Mouse (Mus musculus): ENCODE measurements at regions not wholly inside any gene's neighbourhood (a gene's known extent, or its start where the extent isn't known, plus 50 kb on each side); places are given as distances from the start of the nearest gene placed in this dataset.

GRCm38 (mm10) chr15:90335506-90335905 is 111.4 kb downstream of the Alg10b start:
- Histone ChIP-seq H3K4me3 (replicated peaks) (no peak overlapping the region), H3K27ac (no peak overlapping the region), H3K36me3 (replicated peaks) (no peaks in the 10 kb centered on the region), H3K4me1 (peaks cover 15% of the 10 kb centered on the region), H3K4me2 (no peak overlapping the region), H3K27me3 (no peaks in the 10 kb centered on the region), H3K9ac (no peak overlapping the region), H3K9me3 (no peaks in the 10 kb centered on the region)
- no peak for ATAC-seq (ENCODE audit: low FRiP score)
- 71% methylated on average over 7 of the region's 7 CpGs for WGBS

GRCm38 (mm10) chr15:90340089-90340488 is 116.0 kb downstream of the Alg10b start:
- no peaks in the 10 kb centered on the region for H3K27me3 ChIP-seq
- 88% methylated on average over 1 of the region's 1 CpGs for WGBS
- H3K9ac ChIP-seq = no peak overlapping the region
- H3K36me3 ChIP-seq (replicated peaks) = no peaks in the 10 kb centered on the region
- H3K4me2 ChIP-seq = no peak overlapping the region
- ATAC-seq (ENCODE audit: low FRiP score) = no peak
- H3K4me3 ChIP-seq (replicated peaks) = no peak overlapping the region
- H3K9me3 ChIP-seq = no peaks in the 10 kb centered on the region
- H3K4me1 ChIP-seq = peaks cover 9% of the 10 kb centered on the region
- no peak overlapping the region for H3K27ac ChIP-seq

- Histone ChIP-seq H3K36me3 (replicated peaks) (no peaks in the 10 kb centered on the region), H3K4me3 (replicated peaks) (no peak overlapping the region), H3K9me3 (no peaks in the 10 kb centered on the region), H3K9ac (no peak overlapping the region), H3K4me2 (no peak overlapping the region), H3K4me1 (peaks cover 18% of the 10 kb centered on the region), H3K27me3 (no peaks in the 10 kb centered on the region), H3K27ac (no peak overlapping the region)
- WGBS = 84% methylated on average over 2 of the region's 2 CpGs
- ATAC-seq (ENCODE audit: low FRiP score) = no peak
These were observed 117.2 kb downstream of the Alg10b start for GRCm38 (mm10) chr15:90341261-90341660.

GRCm38 (mm10) chr15:90343771-90344170 is 119.7 kb downstream of the Alg10b start:
- no peaks in the 10 kb centered on the region for H3K9me3 ChIP-seq
- H3K4me1 ChIP-seq = peaks cover 24% of the 10 kb centered on the region
- H3K4me3 ChIP-seq (replicated peaks) = no peak overlapping the region
- H3K9ac ChIP-seq = no peak overlapping the region
- 74% methylated on average over 1 of the region's 1 CpGs for WGBS
- no peaks in the 10 kb centered on the region; the same call in 1 of the 2 replicates for H3K36me3 ChIP-seq (replicated peaks)
- no peak overlapping the region for H3K27ac ChIP-seq
- ATAC-seq (ENCODE audit: low FRiP score) = no peak
- H3K4me2 ChIP-seq = no peak overlapping the region
- H3K27me3 ChIP-seq = no peaks in the 10 kb centered on the region

- no peak overlapping the region for H3K4me3 ChIP-seq (replicated peaks)
- ATAC-seq (ENCODE audit: low FRiP score) = peak; percentile 61; the same call in 1 of the 2 replicates
- no peaks in the 10 kb centered on the region; the same call in 1 of the 2 replicates for H3K36me3 ChIP-seq (replicated peaks)
- H3K9ac ChIP-seq = no peak overlapping the region
- no peak overlapping the region for H3K4me2 ChIP-seq
- peak overlapping the region; percentile 50 for H3K27ac ChIP-seq
- H3K4me1 ChIP-seq = peaks cover 24% of the 10 kb centered on the region
- H3K9me3 ChIP-seq = no peaks in the 10 kb centered on the region
- WGBS = 24% methylated on average over 4 of the region's 4 CpGs
- H3K27me3 ChIP-seq = no peaks in the 10 kb centered on the region
These were observed 120.8 kb downstream of the Alg10b start for GRCm38 (mm10) chr15:90344956-90345355.

- 64% methylated on average over 9 of the region's 9 CpGs for WGBS
- peaks cover 24% of the 10 kb centered on the region for H3K4me1 ChIP-seq
- no peaks in the 10 kb centered on the region; the same call in 1 of the 2 replicates for H3K36me3 ChIP-seq (replicated peaks)
- H3K4me3 ChIP-seq (replicated peaks) = no peak overlapping the region
- H3K9me3 ChIP-seq = no peaks in the 10 kb centered on the region
- H3K4me2 ChIP-seq = no peak overlapping the region
- H3K27ac ChIP-seq = no peak overlapping the region
- ATAC-seq (ENCODE audit: low FRiP score) = no peak
- H3K9ac ChIP-seq = no peak overlapping the region
- H3K27me3 ChIP-seq = no peaks in the 10 kb centered on the region
These were observed 122.1 kb downstream of the Alg10b start for GRCm38 (mm10) chr15:90346162-90346561.

GRCm38 (mm10) chr15:90346757-90347156 is 122.6 kb downstream of the Alg10b start:
- no peaks in the 10 kb centered on the region; the same call in 1 of the 2 replicates for H3K36me3 ChIP-seq (replicated peaks)
- H3K4me2 ChIP-seq = no peak overlapping the region
- no peaks in the 10 kb centered on the region for H3K27me3 ChIP-seq
- WGBS = 84% methylated on average over 9 of the region's 9 CpGs
- ATAC-seq (ENCODE audit: low FRiP score) = no peak
- H3K4me3 ChIP-seq (replicated peaks) = no peak overlapping the region
- H3K9me3 ChIP-seq = no peaks in the 10 kb centered on the region
- peaks cover 24% of the 10 kb centered on the region for H3K4me1 ChIP-seq
- no peak overlapping the region for H3K27ac ChIP-seq
- no peak overlapping the region for H3K9ac ChIP-seq

- no peak for ATAC-seq (ENCODE audit: low FRiP score)
- WGBS = 87% methylated on average over 3 of the region's 3 CpGs
- no peak overlapping the region for H3K27ac ChIP-seq
- no peaks in the 10 kb centered on the region; the same call in 1 of the 2 replicates for H3K36me3 ChIP-seq (replicated peaks)
- no peaks in the 10 kb centered on the region for H3K9me3 ChIP-seq
- H3K9ac ChIP-seq = no peak overlapping the region
- no peak overlapping the region for H3K4me3 ChIP-seq (replicated peaks)
- 0 out of 2 replicates have a peak, but pooled peaks cover under 1% of the 10 kb centered on the region for H3K4me1 ChIP-seq
- no peak overlapping the region for H3K4me2 ChIP-seq
- H3K27me3 ChIP-seq = no peaks in the 10 kb centered on the region
These were observed 127.8 kb downstream of the Alg10b start for GRCm38 (mm10) chr15:90351898-90352297.

GRCm38 (mm10) chr15:90365656-90366055 is 141.5 kb downstream of the Alg10b start:
- no peak overlapping the region for H3K27ac ChIP-seq
- no peak overlapping the region for H3K9ac ChIP-seq
- no peaks in the 10 kb centered on the region for H3K27me3 ChIP-seq
- ATAC-seq (ENCODE audit: low FRiP score) = no peak
- H3K4me1 ChIP-seq = no peaks in the 10 kb centered on the region
- no peak overlapping the region for H3K4me3 ChIP-seq (replicated peaks)
- H3K9me3 ChIP-seq = 0 out of 2 replicates have a peak, but pooled peaks cover 4% of the 10 kb centered on the region
- no peaks in the 10 kb centered on the region for H3K36me3 ChIP-seq (replicated peaks)
- no peak overlapping the region for H3K4me2 ChIP-seq

GRCm38 (mm10) chr15:90377959-90378358 is 153.8 kb downstream of the Alg10b start:
- H3K4me3 ChIP-seq (replicated peaks) = no peak overlapping the region
- no peaks in the 10 kb centered on the region for H3K36me3 ChIP-seq (replicated peaks)
- ATAC-seq (ENCODE audit: low FRiP score) = no peak
- H3K27me3 ChIP-seq = no peaks in the 10 kb centered on the region
- no peak overlapping the region for H3K9ac ChIP-seq
- no peak overlapping the region for H3K27ac ChIP-seq
- H3K9me3 ChIP-seq = no peaks in the 10 kb centered on the region
- no peaks in the 10 kb centered on the region for H3K4me1 ChIP-seq
- 89% methylated on average over 2 of the region's 2 CpGs for WGBS
- no peak overlapping the region for H3K4me2 ChIP-seq

- no peak overlapping the region for H3K4me3 ChIP-seq (replicated peaks)
- no peaks in the 10 kb centered on the region for H3K36me3 ChIP-seq (replicated peaks)
- no peak overlapping the region for H3K4me2 ChIP-seq
- ATAC-seq (ENCODE audit: low FRiP score) = no peak
- 81% methylated on average over 3 of the region's 3 CpGs for WGBS
- no peak overlapping the region for H3K9ac ChIP-seq
- peaks cover 9% of the 10 kb centered on the region for H3K4me1 ChIP-seq
- no peaks in the 10 kb centered on the region for H3K9me3 ChIP-seq
- H3K27ac ChIP-seq = no peak overlapping the region
- no peaks in the 10 kb centered on the region for H3K27me3 ChIP-seq
These were observed 172.8 kb downstream of the Alg10b start for GRCm38 (mm10) chr15:90396961-90397360.

- Histone ChIP-seq H3K4me3 (replicated peaks) (no peak overlapping the region), H3K36me3 (replicated peaks) (no peaks in the 10 kb centered on the region), H3K9me3 (no peaks in the 10 kb centered on the region), H3K4me2 (no peak overlapping the region), H3K27ac (no peak overlapping the region), H3K27me3 (no peaks in the 10 kb centered on the region), H3K9ac (no peak overlapping the region), H3K4me1 (peaks cover 9% of the 10 kb centered on the region)
- 89% methylated on average over 2 of the region's 2 CpGs for WGBS
- ATAC-seq (ENCODE audit: low FRiP score) = no peak
These were observed 173.7 kb downstream of the Alg10b start for GRCm38 (mm10) chr15:90397691-90398377.
